Mouse (Mus musculus) heart, postnatal 0 days (tissue): Measurements from ENCODE around the gene Pid1.

Experiments
- CTCF ChIP-seq: IDR thresholded peaks from 2 replicates; pipeline ENCODE4 v1.5.1; 2016; ENCODE audit warnings: antibody characterized with exemption, control low read depth, low read depth
- EP300 ChIP-seq: IDR thresholded peaks from 2 replicates; pipeline ENCODE4 v1.6.1; 2016; ENCODE audit warnings: antibody characterized with exemption, low read depth

DNA sequence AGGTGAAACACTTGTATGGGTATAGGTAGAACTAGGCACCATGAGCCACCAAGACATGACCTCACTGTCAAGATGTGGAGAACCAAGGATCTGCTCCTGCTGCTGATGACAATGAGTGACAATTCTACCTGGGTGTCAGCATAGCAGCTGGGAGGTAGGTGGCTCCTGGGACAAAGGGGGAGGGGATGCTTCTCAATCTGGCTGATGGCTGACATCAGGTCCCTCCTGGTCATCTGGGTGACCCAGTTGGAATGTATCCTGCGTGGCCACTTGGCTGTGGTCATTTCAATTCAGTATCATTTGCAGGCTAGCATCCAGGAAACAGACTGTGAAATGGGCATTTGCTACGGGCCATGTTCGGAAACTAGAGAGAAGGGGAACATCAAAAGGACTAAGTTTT lies 16.9 kb upstream of the Pid1 start:
- no peak for TF ChIP-seq CTCF
- no peak for TF ChIP-seq EP300
